9 mouse cellular contexts compared by ENCODE assay signal in genomic region chr10:6980236-6980635, GRCm38 (mm10).
DNase-seq lines count a peak whose midpoint lies in the region; ATAC-seq lines count a peak whose summit lies in the region.
"Had no signal": no experiment of that assay in that cellular context is flagged by ENCODE, and none has a peak within 500 bp of the region (broad histone marks: within the 10 kb centered on the region; RNA-seq: fewer than 3 reads in every experiment).

No protein-coding gene starts in this region.

- H3K4me1 ChIP-seq in limb, embryonic 10.5 days = peaks cover 10% of the 10 kb centered on the region
- H3K4me1 ChIP-seq in stomach, embryonic 14.5 days (ENCODE audit: control insufficient read depth, insufficient read depth, low read length) = no peaks in the 10 kb centered on the region

- ATAC-seq in stomach, embryonic 14.5 days (ENCODE audit: insufficient number of reproducible peaks, insufficient read depth, low FRiP score, low read depth) = no peak

- peak overlapping the region; percentile 31 for H3K4me3 ChIP-seq in limb, embryonic 10.5 days
- H3K4me3 ChIP-seq in stomach, embryonic 14.5 days (ENCODE audit: low read depth, low read length) = peak overlapping the region; percentile 7; the same call in 1 of the 2 replicates
- H3K4me3 ChIP-seq: erythroblast, embryonic 14.5 days had no signal

- peak; percentile 7 for DNase-seq in embryo, embryonic 10 days (ENCODE audit: low spot score)
- no peak for DNase-seq in embryo, embryonic 9.5 days (ENCODE audit: extremely low spot score)
- peak; percentile 50 for DNase-seq in retina, embryonic 14.5 days (ENCODE audit: low spot score)
- DNase-seq in retina, postnatal 1 day = no peak
- no peak for DNase-seq in limb, embryonic 10.5 days (ENCODE audit: low spot score)
- no peak for DNase-seq in layer of hippocampus, postnatal 10 days (ENCODE audit: low spot score in 2 of 2)
- no peak for DNase-seq in lung, postnatal 36 days

- 33% methylated on average over 6 of the region's 6 CpGs for WGBS in limb, embryonic 10.5 days
- 24% methylated on average over 6 of the region's 6 CpGs for WGBS in stomach, embryonic 14.5 days

- H3K27ac ChIP-seq in limb, embryonic 10.5 days = peak overlapping the region; percentile 53; the same call in 1 of the 2 replicates
- no peak overlapping the region for H3K27ac ChIP-seq in stomach, embryonic 14.5 days (ENCODE audit: low read length)

- peak overlapping the region; percentile 37 for H3K4me2 ChIP-seq in stomach, embryonic 14.5 days (replicated peaks; ENCODE audit: low read depth, low read length)

- H3K36me3 ChIP-seq in limb, embryonic 10.5 days = no peaks in the 10 kb centered on the region
- H3K36me3 ChIP-seq in stomach, embryonic 14.5 days (ENCODE audit: control insufficient read depth, insufficient read depth, low read length) = no peaks in the 10 kb centered on the region

- no peaks in the 10 kb centered on the region for H3K27me3 ChIP-seq in limb, embryonic 10.5 days (ENCODE audit: low read depth, poor library complexity, severe bottlenecking)
- no peaks in the 10 kb centered on the region for H3K27me3 ChIP-seq in stomach, embryonic 14.5 days (ENCODE audit: control insufficient read depth, insufficient read depth, low read length)

- H3K9ac ChIP-seq in stomach, embryonic 14.5 days (replicated peaks; ENCODE audit: low read depth, low read length) = no peak overlapping the region; the same call in 1 of the 2 replicates

- H3K9me3 ChIP-seq in limb, embryonic 10.5 days (replicated peaks) = no peaks in the 10 kb centered on the region
- no peaks in the 10 kb centered on the region for H3K9me3 ChIP-seq in stomach, embryonic 14.5 days (ENCODE audit: control insufficient read depth, low read depth, low read length)

Comparison
In these comparisons a context has a peak if more than half of its experiments do, and no peak if none do; other contexts are left out.
1. DNase-seq: peak in embryo, embryonic 10 days (single experiment) and retina, embryonic 14.5 days (single experiment); none in embryo, embryonic 9.5 days (single experiment), retina, postnatal 1 day (single experiment), limb, embryonic 10.5 days (single experiment), layer of hippocampus, postnatal 10 days (0 of 2) and lung, postnatal 36 days (single experiment).